Mouse (Mus musculus): Measurements from ENCODE around the gene Kif3c. TPM values are rescaled to one million over a fixed set of nuclear protein-coding genes. Genes with fewer than 3 reads are reported as not detected.
A peak's percentile ranks its signal among the peaks of the same experiment; 100 is the strongest.

Kif3c gene
- total and polyA plus RNA-seq, 3 experiments = 3.5 to 5.9 (median 5.5) TPM

DNA sequence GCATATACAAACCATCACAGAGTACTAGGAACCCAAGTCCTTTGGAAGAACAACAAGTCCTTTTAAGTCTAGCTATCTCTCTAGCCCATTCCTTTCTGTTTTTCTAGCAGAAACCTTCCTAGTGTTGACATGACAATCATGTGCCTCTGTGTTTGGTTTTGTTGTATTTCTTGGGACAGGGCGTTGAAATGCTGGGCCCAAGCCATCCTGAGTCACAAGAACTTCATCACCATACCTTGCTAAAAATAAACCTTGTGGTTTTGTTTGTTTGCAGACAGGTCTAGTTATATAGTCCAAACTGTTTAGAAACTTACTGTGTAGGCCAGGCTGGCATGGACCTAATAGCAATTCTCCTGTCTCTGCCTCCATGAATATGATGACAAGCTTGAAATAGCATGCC lies 57.9 kb downstream of the Kif3c start:
- Histone ChIP-seq H3K36me3 (replicated peaks in 1 of 2; ENCODE audit: control insufficient read depth in 1 of 2, insufficient read depth in 1 of 2, low read length in 1 of 2) (peaks cover 30 to 50% of the 10 kb centered on the region in 2 experiments), H3K9ac (ENCODE audit: insufficient read depth, low read depth) (no peak overlapping the region; the same call in 1 of the 2 replicates), H3K27ac (ENCODE audit: insufficient read depth, low read depth) (no peak overlapping the region), H3K27me3 (replicated peaks) (no peaks in the 10 kb centered on the region), H3K9me3 (replicated peaks; ENCODE audit: low read length) (no peaks in the 10 kb centered on the region), H3K4me3 (replicated peaks in 1 of 3; ENCODE audit: low read depth in 2 of 3, low read length in 2 of 3, poor library complexity in 1 of 3) (no peak overlapping the region), H3K4me2 (ENCODE audit: insufficient read depth, low read depth, poor library complexity, severe bottlenecking) (peak overlapping the region; percentile 49; the same call in 1 of the 2 replicates), H3K4me1 (ENCODE audit: control insufficient read depth in 1 of 2, insufficient read depth in 2 of 2) (peaks cover 4 to 29% of the 10 kb centered on the region in 2 experiments; a peak in 2 of 4 replicates), H3K79me2 (replicated peaks; ENCODE audit: control insufficient read depth, extremely low read depth, insufficient read depth, poor library complexity, severe bottlenecking) (peaks cover 76% of the 10 kb centered on the region)
- dilution Hi-C loops (cut with MboI; ENCODE audit: extremely low pct_ligation_motif_present, extremely low pct_unique_long_range_greater_than_20kb, low sequenced_read_pairs) (no loop called here), in situ Hi-C loops (cut with MboI; ENCODE audit: low pct_ligation_motif_present, low pct_unique_long_range_greater_than_20kb, low sequenced_read_pairs) (no loop called here)
- no peak for TF ChIP-seq SMC3 (IDR thresholded peaks at IDR 0.05; ENCODE audit: low read depth, low read length)
- no peak for TF ChIP-seq RAD21 (IDR thresholded peaks at IDR 0.05; ENCODE audit: low read depth, low read length)
- TF ChIP-seq CTCF (conservative IDR thresholded peaks at IDR 0.05 in 1 of 2, IDR thresholded peaks at IDR 0.05 in 1 of 2; ENCODE audit: low read depth in 2 of 2, low read length in 2 of 2) = no peak
- no peak for DNase-seq (ENCODE audit: extremely low read depth)

DNA sequence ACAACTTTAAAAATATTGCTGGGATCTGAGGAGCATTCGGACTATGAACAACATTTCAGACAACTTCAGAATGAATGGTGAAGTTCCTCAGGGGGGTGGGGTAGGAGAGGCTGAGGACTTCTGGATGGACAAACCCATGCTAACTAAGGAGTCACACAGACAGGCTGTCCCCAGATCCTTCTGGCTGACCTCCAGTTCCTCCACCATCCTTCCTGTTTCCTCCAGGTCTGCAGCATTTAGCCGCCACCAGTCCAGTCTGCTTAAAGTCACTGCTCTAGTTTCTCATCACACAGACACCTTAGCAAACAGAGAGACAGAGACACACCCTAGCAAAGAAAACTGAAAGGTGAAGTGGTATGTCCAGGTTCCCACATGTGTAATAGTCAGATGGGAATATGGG lies 59.2 kb downstream of the Kif3c start:
- Histone ChIP-seq H3K36me3 (replicated peaks in 1 of 2; ENCODE audit: control insufficient read depth in 1 of 2, insufficient read depth in 1 of 2, low read length in 1 of 2) (peaks cover 20 to 37% of the 10 kb centered on the region in 2 experiments), H3K79me2 (replicated peaks; ENCODE audit: control insufficient read depth, extremely low read depth, insufficient read depth, poor library complexity, severe bottlenecking) (peaks cover 78% of the 10 kb centered on the region), H3K4me3 (replicated peaks in 1 of 3; ENCODE audit: low read depth in 2 of 3, low read length in 2 of 3, poor library complexity in 1 of 3) (peak overlapping the region; percentile 15 to 99 (median 78)), H3K9me3 (replicated peaks; ENCODE audit: low read length) (no peaks in the 10 kb centered on the region), H3K9ac (ENCODE audit: insufficient read depth, low read depth) (peak overlapping the region; percentile 86), H3K27me3 (replicated peaks) (no peaks in the 10 kb centered on the region), H3K27ac (ENCODE audit: insufficient read depth, low read depth) (no peak overlapping the region), H3K4me2 (ENCODE audit: insufficient read depth, low read depth, poor library complexity, severe bottlenecking) (peak overlapping the region; percentile 98), H3K4me1 (ENCODE audit: control insufficient read depth in 1 of 2, insufficient read depth in 2 of 2) (peaks cover 4 to 29% of the 10 kb centered on the region in 2 experiments; a peak in 2 of 4 replicates)
- DNase-seq (ENCODE audit: extremely low read depth) = no peak
- TF ChIP-seq E2F4 (IDR thresholded peaks at IDR 0.05; ENCODE audit: insufficient replicate concordance, low read depth, low read length) (no peak), MXI1 (IDR thresholded peaks at IDR 0.05; ENCODE audit: low read depth, low read length) (no peak), ZC3H11A (IDR thresholded peaks at IDR 0.05; ENCODE audit: low read depth, low read length) (no peak), TBP (conservative IDR thresholded peaks at IDR 0.05; ENCODE audit: low read depth, low read length) (no peak), RCOR1 (conservative IDR thresholded peaks at IDR 0.05; ENCODE audit: low read depth, low read length) (no peak), KAT2A (IDR thresholded peaks at IDR 0.05; ENCODE audit: insufficient replicate concordance, low read length) (no peak), TCF12 (IDR thresholded peaks at IDR 0.05; ENCODE audit: low read depth, low read length) (no peak), MAX (IDR thresholded peaks at IDR 0.05; ENCODE audit: low read length) (no peak), ETS1 (conservative IDR thresholded peaks at IDR 0.05; ENCODE audit: low read depth, low read length) (no peak), ELF1 (IDR thresholded peaks at IDR 0.05; ENCODE audit: low read depth, low read length) (no peak)
- dilution Hi-C loops (cut with MboI; ENCODE audit: extremely low pct_ligation_motif_present, extremely low pct_unique_long_range_greater_than_20kb, low sequenced_read_pairs) = no loop called here
- in situ Hi-C loops (cut with MboI; ENCODE audit: low pct_ligation_motif_present, low pct_unique_long_range_greater_than_20kb, low sequenced_read_pairs) = no loop called here

Data from CH12.LX (cell line).